Mouse (Mus musculus) lung, embryonic 16.5 days (tissue): ENCODE measurements around the gene Gm10490. TPM values are rescaled to one million over a fixed set of nuclear protein-coding genes. Genes with fewer than 3 reads are reported as not detected.
A peak's percentile ranks its signal among the peaks of the same experiment; 100 is the strongest.

Experiments used
- ATAC-seq: fragments of 200-750 bp; cut with Nextera tagmentation; 2 replicates; pipeline ENCODE4 v1.8.0; 2017; ENCODE audit warnings: low read depth, mild to moderate bottlenecking, moderate library complexity
- H3K27ac ChIP-seq: fragments of 300-500 bp; sonication (generic); 2 replicates; pipeline ENCODE4 v1.5.1; 2014; ENCODE audit warnings: mild to moderate bottlenecking, control low read depth, low read length
- H3K27me3 ChIP-seq: fragments of 300-500 bp; sonication (generic); 2 replicates; pipeline ENCODE4 v1.6.1; 2014; ENCODE audit warnings: low read depth, low read length, mixed read lengths; ENCODE audit not compliant: control insufficient read depth, insufficient read depth
- H3K36me3 ChIP-seq: fragments of 300-500 bp; sonication (generic); 2 replicates; pipeline ENCODE4 v1.6.1; 2014; ENCODE audit warnings: low read length; ENCODE audit not compliant: control insufficient read depth, insufficient read depth
- H3K4me1 ChIP-seq: fragments of 300-500 bp; sonication (generic); replicated peaks from 2 replicates; pipeline ENCODE4 v1.6.1; 2014; ENCODE audit warnings: low read length, mixed read lengths; ENCODE audit not compliant: control insufficient read depth, insufficient read depth
- H3K4me2 ChIP-seq: fragments of 300-500 bp; sonication (generic); 2 replicates; pipeline ENCODE4 v1.6.1; 2014; ENCODE audit warnings: low read depth, low read length, control low read depth
- H3K4me3 ChIP-seq: fragments of 300-500 bp; sonication (generic); 2 replicates; pipeline ENCODE4 v1.5.1; 2014; ENCODE audit warnings: mild to moderate bottlenecking, low read length, control low read depth
- H3K9ac ChIP-seq: fragments of 300-500 bp; sonication (generic); 2 replicates; pipeline ENCODE4 v1.6.1; 2014; ENCODE audit warnings: low read length, control low read depth
- H3K9me3 ChIP-seq: fragments of 300-500 bp; sonication (generic); 2 replicates; pipeline ENCODE4 v1.6.1; 2016; ENCODE audit warnings: low read length; ENCODE audit not compliant: control insufficient read depth
- WGBS: fragments of 180-500 bp; shearing (Covaris S2); extraction: QIAGEN DNeasy Blood & Tissue Kit; methylation state at CpG from one replicate; pipeline ENCODE4 v1.1.7; 2014; 5-methylcytosine and 5-hydroxymethylcytosine counted together
- polyA plus RNA-seq: library from polyadenylated mRNA; unstranded; fragments of >200 nt; fragmentation: Nextera tagmentation; extraction: Ambion mirVana; gene quantifications from 2 replicates; pipeline ENCODE4 v1.2.1, GENCODE M21; 2015

Gm10490 gene
- polyA plus RNA-seq, 1 experiment from 2014 or later = not detected

DNA sequence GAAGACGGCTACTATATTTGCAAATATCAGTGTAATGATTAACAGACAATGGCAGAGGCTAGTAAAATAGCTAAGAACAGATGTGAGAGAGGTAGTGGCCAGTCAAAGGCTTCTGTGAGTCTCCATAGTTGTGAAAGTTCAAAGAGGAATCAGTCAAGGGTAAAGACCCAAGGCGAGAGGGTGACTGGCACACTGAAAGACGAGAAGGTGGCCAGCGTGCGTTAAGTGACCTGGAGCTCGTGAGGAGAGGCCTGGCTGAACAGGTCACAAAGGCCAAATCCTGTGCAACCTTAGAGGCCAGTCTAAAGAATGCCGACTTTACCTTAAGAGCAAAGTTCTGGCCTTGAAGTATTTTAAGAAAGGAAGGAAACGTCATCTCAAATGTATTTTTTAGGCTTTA lies 36.3 kb downstream of the Gm10490 start:
- Histone ChIP-seq H3K36me3 (no peaks in the 10 kb centered on the region; the same call in 1 of the 2 replicates), H3K27ac (no peak overlapping the region), H3K4me3 (no peak overlapping the region), H3K4me2 (no peak overlapping the region), H3K9ac (no peak overlapping the region), H3K9me3 (no peaks in the 10 kb centered on the region), H3K4me1 (0 out of 2 replicates have a peak, but pooled peaks cover 2% of the 10 kb centered on the region), H3K27me3 (no peaks in the 10 kb centered on the region)
- no peak for ATAC-seq
- 56% methylated on average over 8 of the region's 8 CpGs for WGBS

DNA sequence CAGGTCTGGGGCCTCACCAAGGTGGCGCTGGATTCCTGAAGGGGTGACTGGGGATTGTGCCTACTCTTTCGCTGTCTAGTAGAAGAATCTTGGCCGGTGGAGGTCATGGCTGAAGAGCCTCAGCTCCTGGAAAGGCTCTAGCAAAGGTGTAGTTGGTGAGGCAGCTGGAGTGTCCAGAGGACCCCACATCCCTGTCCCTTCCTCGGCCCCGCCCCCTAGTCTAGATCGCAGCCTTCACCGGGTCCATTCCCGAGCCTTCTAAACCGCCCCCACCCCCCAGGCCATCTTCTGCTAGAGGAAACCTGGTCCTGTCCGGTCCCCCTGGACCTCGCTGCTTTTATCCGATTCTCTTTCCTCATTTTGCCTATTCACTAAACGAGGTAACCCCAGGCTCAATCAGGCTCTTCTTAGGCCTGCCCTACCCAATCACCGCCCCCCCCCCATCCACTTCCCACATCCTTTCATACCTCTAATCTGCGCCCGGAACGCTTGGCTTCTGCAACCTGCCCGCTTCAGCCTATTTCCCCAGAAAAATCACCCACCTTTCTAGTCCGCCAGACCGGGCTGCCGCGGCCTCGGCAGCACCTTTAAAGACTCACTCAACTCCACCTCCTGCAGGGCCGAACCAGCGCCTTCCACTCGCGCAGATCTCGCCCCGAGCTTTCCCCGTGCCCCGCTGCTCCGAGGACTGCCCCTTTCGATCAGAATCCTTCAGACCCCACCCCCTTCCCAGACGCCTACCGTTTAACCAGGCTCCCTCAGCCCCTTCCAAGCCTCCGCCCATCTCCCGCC lies 38.0 kb downstream of the Gm10490 start, which contains the start of gene Hdac6:
Gene Hdac6 (minus strand): TSS at position 782 of the 792 bp plus-strand sequence.
- no peaks in the 10 kb centered on the region for H3K36me3 ChIP-seq
- peak within 1 kb of the TSS; percentile 58 for H3K4me3 ChIP-seq
- no peaks in the 10 kb centered on the region for H3K27me3 ChIP-seq
- 0 out of 2 replicates have a peak, but pooled peaks cover 2% of the 10 kb centered on the region for H3K4me1 ChIP-seq
- WGBS = 20% methylated on average over 34 of the region's 37 CpGs
- H3K9ac ChIP-seq = peak within 1 kb of the TSS; percentile 68
- ATAC-seq = peak; percentile 24
- H3K9me3 ChIP-seq = no peaks in the 10 kb centered on the region
- H3K27ac ChIP-seq = peak within 1 kb of the TSS; percentile 20; the same call in 1 of the 2 replicates
- H3K4me2 ChIP-seq = peak within 1 kb of the TSS; percentile 63

DNA sequence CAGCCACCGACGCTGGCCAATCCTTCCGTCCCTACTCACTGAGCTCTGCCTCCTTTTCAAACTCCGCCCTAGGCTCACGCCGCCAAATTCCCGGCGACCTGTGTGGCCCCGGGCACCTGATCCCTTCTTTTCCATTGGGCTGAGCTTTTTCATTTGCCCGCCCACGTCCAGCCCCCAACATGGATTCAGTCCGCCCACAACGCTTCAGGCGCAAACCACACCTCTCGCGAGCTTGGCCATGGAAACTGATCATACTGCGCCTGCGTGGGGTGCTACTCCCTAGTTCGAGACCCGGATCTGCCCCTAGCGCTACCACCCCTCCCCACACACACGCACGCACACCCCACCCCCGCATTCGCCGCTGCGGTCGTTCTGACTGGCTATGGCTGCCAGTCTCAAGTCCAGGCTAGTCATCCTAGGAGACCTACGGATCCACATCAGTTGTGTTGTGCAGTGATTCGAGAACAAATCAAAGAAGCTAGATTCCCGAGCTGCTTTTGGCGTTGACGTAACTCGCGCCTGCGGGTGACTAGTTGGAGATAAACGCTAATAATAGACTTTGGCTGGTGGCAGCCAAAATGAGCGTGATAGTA lies 38.7 kb downstream of the Gm10490 start:
- Histone ChIP-seq H3K9me3 (no peaks in the 10 kb centered on the region), H3K27me3 (no peaks in the 10 kb centered on the region), H3K4me3 (peak overlapping the region; percentile 58), H3K27ac (peak overlapping the region; percentile 20; the same call in 1 of the 2 replicates), H3K4me1 (0 out of 2 replicates have a peak, but pooled peaks cover 2% of the 10 kb centered on the region), H3K36me3 (no peaks in the 10 kb centered on the region), H3K4me2 (peak overlapping the region; percentile 57), H3K9ac (peak overlapping the region; percentile 68)
- peak; percentile 99 for ATAC-seq
- 12% methylated on average over 38 of the region's 38 CpGs for WGBS

DNA sequence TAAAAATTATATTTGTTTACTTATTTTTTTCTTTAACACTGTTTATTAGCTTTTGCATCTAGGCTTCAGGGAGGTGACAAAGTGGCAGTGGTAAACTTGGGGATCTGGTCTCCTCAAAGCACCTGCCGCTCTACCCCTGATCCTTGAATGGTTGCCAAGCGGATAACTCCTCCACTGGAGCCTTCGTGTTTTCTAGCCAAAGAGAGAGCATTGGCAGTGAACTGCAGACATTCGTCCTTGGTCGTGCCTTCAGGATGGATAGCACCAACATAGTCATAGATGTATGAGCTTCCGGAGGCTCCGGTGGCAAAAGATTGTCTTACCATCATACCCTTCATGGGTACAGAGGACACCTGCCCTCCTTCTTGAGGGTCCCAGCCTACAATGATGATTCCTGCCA lies 40.7 kb downstream of the Gm10490 start:
- H3K36me3 ChIP-seq = no peaks in the 10 kb centered on the region
- no peak overlapping the region for H3K4me2 ChIP-seq
- 85% methylated on average over 7 of the region's 7 CpGs for WGBS
- H3K9ac ChIP-seq = no peak overlapping the region
- H3K9me3 ChIP-seq = no peaks in the 10 kb centered on the region
- no peaks in the 10 kb centered on the region for H3K27me3 ChIP-seq
- no peak overlapping the region for H3K4me3 ChIP-seq
- ATAC-seq = no peak
- 0 out of 2 replicates have a peak, but pooled peaks cover 2% of the 10 kb centered on the region for H3K4me1 ChIP-seq
- no peak overlapping the region for H3K27ac ChIP-seq

DNA sequence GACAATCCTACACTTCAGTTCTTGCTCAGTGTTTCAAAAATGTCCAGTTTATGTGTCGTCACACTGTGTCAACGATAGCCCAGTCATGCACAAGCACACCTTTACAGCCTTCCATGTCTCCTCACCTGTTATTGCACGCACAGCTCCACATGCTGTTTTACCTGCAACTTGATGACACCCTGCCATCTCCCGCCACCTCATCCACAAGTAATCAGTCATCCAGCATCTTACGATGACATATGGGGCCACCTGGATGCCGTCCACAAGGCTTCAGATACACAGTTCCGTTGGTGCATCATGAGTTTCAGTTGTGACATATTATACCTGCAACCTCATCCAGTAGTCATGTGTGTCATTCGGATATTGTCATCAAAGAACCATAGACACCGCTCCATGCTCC lies 49.5 kb downstream of the Gm10490 start:
- H3K27me3 ChIP-seq = no peaks in the 10 kb centered on the region
- H3K4me1 ChIP-seq = no peaks in the 10 kb centered on the region
- no peaks in the 10 kb centered on the region for H3K9me3 ChIP-seq
- H3K4me3 ChIP-seq = no peak overlapping the region
- no peak overlapping the region for H3K9ac ChIP-seq
- ATAC-seq = no peak
- H3K4me2 ChIP-seq = no peak overlapping the region
- no peak overlapping the region for H3K27ac ChIP-seq
- 85% methylated on average over 9 of the region's 9 CpGs for WGBS
- H3K36me3 ChIP-seq = no peaks in the 10 kb centered on the region

Other genes with a start within 250 kb of the Gm10490 start
- gene Plp2, start 238.2 kb upstream of the Gm10490 start, polyA plus RNA-seq = 218 and 221 TPM in 2 replicates
- gene Magix, start 228.3 kb upstream of the Gm10490 start, polyA plus RNA-seq = 0.38 and 0.45 TPM in 2 replicates
- gene Gpkow, start 212.4 kb upstream of the Gm10490 start, polyA plus RNA-seq = 51.6 and 51.8 TPM in 2 replicates
- gene Wdr45, start 195.2 kb upstream of the Gm10490 start, polyA plus RNA-seq = 102 and 122 TPM in 2 replicates
- 0.72 and 1.7 TPM in 2 replicates for gene Gm45208, start 187.3 kb upstream of the Gm10490 start, polyA plus RNA-seq
- 54.7 and 60.6 TPM in 2 replicates for gene Praf2, start 181.1 kb upstream of the Gm10490 start, polyA plus RNA-seq
- gene Ccdc120, start 158.6 kb upstream of the Gm10490 start, polyA plus RNA-seq = 25.1 and 27.0 TPM in 2 replicates
- 27.1 and 28.0 TPM in 2 replicates for gene Tfe3, start 147.0 kb upstream of the Gm10490 start, polyA plus RNA-seq
- gene Gripap1, start 119.8 kb upstream of the Gm10490 start, polyA plus RNA-seq = 41.9 and 44.0 TPM in 2 replicates
- 1.1 TPM in 2 replicates for gene Kcnd1, start 87.3 kb upstream of the Gm10490 start, polyA plus RNA-seq
- 33.8 and 36.7 TPM in 2 replicates for gene Otud5, start 68.2 kb upstream of the Gm10490 start, polyA plus RNA-seq
- 11.4 and 15.0 TPM in 2 replicates for gene Pim2, start 31.3 kb upstream of the Gm10490 start, polyA plus RNA-seq
- gene Slc35a2, start 25.5 kb upstream of the Gm10490 start, polyA plus RNA-seq = 40.9 and 42.7 TPM in 2 replicates
- 106 and 119 TPM in 2 replicates for gene Pqbp1, start 10.3 kb upstream of the Gm10490 start, polyA plus RNA-seq
- gene Timm17b, start 10.2 kb upstream of the Gm10490 start, polyA plus RNA-seq = 156 and 157 TPM in 2 replicates
- gene Gm10491, start 1.7 kb upstream of the Gm10490 start, polyA plus RNA-seq = not detected in 2 replicates
- 0.94 and 1.3 TPM in 2 replicates for gene Pcsk1n, start 10.3 kb downstream of the Gm10490 start, polyA plus RNA-seq
- gene Eras, start 19.1 kb downstream of the Gm10490 start, polyA plus RNA-seq = not detected in 2 replicates
- gene Hdac6, start 38.3 kb downstream of the Gm10490 start, polyA plus RNA-seq = 25.0 and 26.5 TPM in 2 replicates
- 1.1 and 2.8 TPM in 2 replicates for gene Gata1, start 68.5 kb downstream of the Gm10490 start, polyA plus RNA-seq
- not detected in 2 replicates for gene Glod5, start 109.0 kb downstream of the Gm10490 start, polyA plus RNA-seq
- gene Suv39h1, start 165.2 kb downstream of the Gm10490 start, polyA plus RNA-seq = 56.0 and 63.6 TPM in 2 replicates
- gene Was, start 181.0 kb downstream of the Gm10490 start, polyA plus RNA-seq = 0.70 and 0.79 TPM in 2 replicates
- gene Wdr13, start 223.3 kb downstream of the Gm10490 start, polyA plus RNA-seq = 25.4 and 26.0 TPM in 2 replicates
- 464 and 486 TPM in 2 replicates for gene Rbm3, start 236.3 kb downstream of the Gm10490 start, polyA plus RNA-seq